ENCODE assay signal across 8 mouse cellular contexts in genomic region chr7:16130956-16131634, GRCm38 (mm10). TPM values are rescaled to one million over a fixed set of nuclear protein-coding genes. Genes with fewer than 3 reads are reported as not detected.
A peak's percentile ranks its signal among the peaks of the same experiment; 100 is the strongest.
DNase-seq lines count a peak whose midpoint lies in the region; ATAC-seq and TF ChIP-seq lines count a peak whose summit lies in the region.

No protein-coding gene starts in this region.

- 31% methylated on average over 13 of the region's 13 CpGs for WGBS in kidney, embryonic 16.5 days
- WGBS in kidney, adult 2 months = 41% methylated on average over 13 of the region's 13 CpGs
- 38% methylated on average over 13 of the region's 13 CpGs for WGBS in hindbrain, embryonic 12.5 days
- 40% methylated on average over 13 of the region's 13 CpGs for WGBS in neural tube, embryonic 12.5 days

- H3K4me3 ChIP-seq in kidney, embryonic 16.5 days (ENCODE audit: low read length) = peak overlapping the region; percentile 64; the same call in 1 of the 2 replicates
- no peak overlapping the region for H3K4me3 ChIP-seq in kidney, adult 2 months (ENCODE audit: insufficient read depth, low read depth, low read length)
- H3K4me3 ChIP-seq in hindbrain, embryonic 12.5 days = peak overlapping the region; percentile 71
- peak overlapping the region; percentile 78 for H3K4me3 ChIP-seq in neural tube, embryonic 12.5 days

- ATAC-seq in kidney, embryonic 16.5 days (ENCODE audit: low FRiP score, low TSS enrichment) = no peak
- no peak for ATAC-seq in hindbrain, embryonic 12.5 days (ENCODE audit: low FRiP score)
- no peak for ATAC-seq in neural tube, embryonic 12.5 days (ENCODE audit: low FRiP score, low read depth)

- H3K9me3 ChIP-seq in kidney, embryonic 16.5 days (ENCODE audit: low read length) = no peaks in the 10 kb centered on the region
- H3K9me3 ChIP-seq in hindbrain, embryonic 12.5 days (replicated peaks) = no peaks in the 10 kb centered on the region
- no peaks in the 10 kb centered on the region for H3K9me3 ChIP-seq in neural tube, embryonic 12.5 days

- no peak for DNase-seq in kidney, adult 2 months
- peak; percentile 44 to 53 for DNase-seq in cerebellum, postnatal 36 days
- DNase-seq in adrenal gland, postnatal 14 days = no peak
- no peak for DNase-seq in adrenal gland, adult 8-10 months
- no peak for DNase-seq in right cerebral cortex, postnatal 4 days

- no peaks in the 10 kb centered on the region for H3K36me3 ChIP-seq in kidney, embryonic 16.5 days (ENCODE audit: insufficient read depth, low read length)
- no peaks in the 10 kb centered on the region for H3K36me3 ChIP-seq in kidney, adult 2 months (ENCODE audit: control insufficient read depth, insufficient read depth, low read length)
- H3K36me3 ChIP-seq in hindbrain, embryonic 12.5 days = no peaks in the 10 kb centered on the region
- 0 out of 2 replicates have a peak, but pooled peaks cover under 1% of the 10 kb centered on the region for H3K36me3 ChIP-seq in neural tube, embryonic 12.5 days

- H3K27ac ChIP-seq in kidney, embryonic 16.5 days (ENCODE audit: low read length) = no peak overlapping the region
- no peak overlapping the region for H3K27ac ChIP-seq in kidney, adult 2 months (ENCODE audit: insufficient read depth, low read depth, low read length)
- peak overlapping the region; percentile 90; the same call in 1 of the 2 replicates for H3K27ac ChIP-seq in hindbrain, embryonic 12.5 days
- H3K27ac ChIP-seq in neural tube, embryonic 12.5 days = peak overlapping the region; percentile 17; the same call in 1 of the 2 replicates

- H3K27me3 ChIP-seq in kidney, embryonic 16.5 days (ENCODE audit: insufficient read depth, low read length) = peaks cover 3% of the 10 kb centered on the region; the same call in 1 of the 2 replicates
- no peaks in the 10 kb centered on the region for H3K27me3 ChIP-seq in kidney, adult 2 months (replicated peaks; ENCODE audit: control insufficient read depth, insufficient read depth, low read length)
- H3K27me3 ChIP-seq in hindbrain, embryonic 12.5 days = no peaks in the 10 kb centered on the region
- H3K27me3 ChIP-seq in neural tube, embryonic 12.5 days (replicated peaks) = no peaks in the 10 kb centered on the region

- H3K4me2 ChIP-seq in kidney, embryonic 16.5 days (replicated peaks; ENCODE audit: low read depth, low read length) = peak overlapping the region; percentile 95
- H3K4me2 ChIP-seq in hindbrain, embryonic 12.5 days (replicated peaks) = peak overlapping the region; percentile 74
- peak overlapping the region; percentile 82 for H3K4me2 ChIP-seq in neural tube, embryonic 12.5 days (replicated peaks)

- peak overlapping the region; percentile 76; the same call in 1 of the 2 replicates for H3K9ac ChIP-seq in kidney, embryonic 16.5 days (replicated peaks; ENCODE audit: low read length)
- H3K9ac ChIP-seq in hindbrain, embryonic 12.5 days = peak overlapping the region; percentile 85
- H3K9ac ChIP-seq in neural tube, embryonic 12.5 days = peak overlapping the region; percentile 91

- peaks cover 26% of the 10 kb centered on the region for H3K4me1 ChIP-seq in kidney, embryonic 16.5 days (ENCODE audit: insufficient read depth, low read length)
- H3K4me1 ChIP-seq in kidney, adult 2 months (ENCODE audit: control insufficient read depth, insufficient read depth, low read length) = no peaks in the 10 kb centered on the region
- H3K4me1 ChIP-seq in hindbrain, embryonic 12.5 days = peaks cover 67% of the 10 kb centered on the region
- H3K4me1 ChIP-seq in neural tube, embryonic 12.5 days = peaks cover 58% of the 10 kb centered on the region

- TF ChIP-seq CTCF in kidney, adult 2 months (conservative IDR thresholded peaks at IDR 0.05; ENCODE audit: insufficient read depth, insufficient read length, low read depth, low read length) = no peak

- no peak for TF ChIP-seq POLR2A in kidney, adult 2 months (IDR thresholded peaks at IDR 0.05; ENCODE audit: low read depth, low read length)

RNA-seq across cellular contexts. Expression of gene Slc8a2, which starts 1.5 kb away (rescaled TPM):
- 0.12 and 0.17 TPM in 2 replicates for polyA plus RNA-seq in kidney, embryonic 16.5 days (2015; fragmentation: Nextera tagmentation; extraction: Ambion mirVana)
- polyA plus RNA-seq in kidney, adult 2 months (2012; rRNA removed) = 0.33 and 0.38 TPM in 2 replicates
- 1.1 and 1.3 TPM in 2 replicates for polyA plus RNA-seq in hindbrain, embryonic 12.5 days (2016; fragmentation: Nextera tagmentation; extraction: Ambion mirVana)
- polyA plus RNA-seq in neural tube, embryonic 12.5 days (2016; fragmentation: Nextera tagmentation; extraction: Ambion mirVana) = 1.2 and 1.8 TPM in 2 replicates
- 3.6 and 4.1 TPM in 2 replicates for total RNA-seq in adrenal gland, postnatal 14 days (2021)
- 1 to 10 TPM; 2.8 to 5.5 (median 4.1) TPM for total RNA-seq in adrenal gland, adult 8-10 months (2022)

RNA-seq across cellular contexts. Expression of gene Kptn, which starts 11.4 kb away (rescaled TPM):
- 33.9 and 36.8 TPM in 2 replicates for polyA plus RNA-seq in kidney, embryonic 16.5 days (2015; fragmentation: Nextera tagmentation; extraction: Ambion mirVana)
- 28.7 and 32.5 TPM in 2 replicates for polyA plus RNA-seq in kidney, adult 2 months (2012; rRNA removed)
- polyA plus RNA-seq in hindbrain, embryonic 12.5 days (2016; fragmentation: Nextera tagmentation; extraction: Ambion mirVana) = 30.9 and 31.5 TPM in 2 replicates
- polyA plus RNA-seq in neural tube, embryonic 12.5 days (2016; fragmentation: Nextera tagmentation; extraction: Ambion mirVana) = 29.6 and 32.9 TPM in 2 replicates
- 22.3 and 24.7 TPM in 2 replicates for total RNA-seq in adrenal gland, postnatal 14 days (2021)
- 10 to 100 TPM; 19.6 to 35.1 (median 30.2) TPM for total RNA-seq in adrenal gland, adult 8-10 months (2022)

RNA-seq across cellular contexts. Expression of gene Napa, which starts 32.8 kb away (rescaled TPM):
- polyA plus RNA-seq in kidney, embryonic 16.5 days (2015; fragmentation: Nextera tagmentation; extraction: Ambion mirVana) = 215 and 220 TPM in 2 replicates
- 177 and 207 TPM in 2 replicates for polyA plus RNA-seq in kidney, adult 2 months (2012; rRNA removed)
- 182 and 191 TPM in 2 replicates for polyA plus RNA-seq in hindbrain, embryonic 12.5 days (2016; fragmentation: Nextera tagmentation; extraction: Ambion mirVana)
- polyA plus RNA-seq in neural tube, embryonic 12.5 days (2016; fragmentation: Nextera tagmentation; extraction: Ambion mirVana) = 186 and 216 TPM in 2 replicates
- 117 and 128 TPM in 2 replicates for total RNA-seq in adrenal gland, postnatal 14 days (2021)
- total RNA-seq in adrenal gland, adult 8-10 months (2022) = 100 to 1,000 TPM; 175 to 194 (median 175) TPM

RNA-seq across cellular contexts. Expression of gene Meis3, which starts 43.8 kb away (rescaled TPM):
- 23.9 and 27.7 TPM in 2 replicates for polyA plus RNA-seq in kidney, embryonic 16.5 days (2015; fragmentation: Nextera tagmentation; extraction: Ambion mirVana)
- polyA plus RNA-seq in kidney, adult 2 months (2012; rRNA removed) = 3.8 and 6.6 TPM in 2 replicates
- 136 and 138 TPM in 2 replicates for polyA plus RNA-seq in hindbrain, embryonic 12.5 days (2016; fragmentation: Nextera tagmentation; extraction: Ambion mirVana)
- polyA plus RNA-seq in neural tube, embryonic 12.5 days (2016; fragmentation: Nextera tagmentation; extraction: Ambion mirVana) = 194 and 205 TPM in 2 replicates
- 9.4 and 16.2 TPM in 2 replicates for total RNA-seq in adrenal gland, postnatal 14 days (2021)
- 10 to 100 TPM; 11.5 to 27.5 (median 19.7) TPM for total RNA-seq in adrenal gland, adult 8-10 months (2022)

Comparison
In these comparisons a context has a peak if more than half of its experiments do, and no peak if none do; other contexts are left out.
1. H3K27ac ChIP-seq: peak in hindbrain, embryonic 12.5 days (single experiment) and neural tube, embryonic 12.5 days (single experiment); none in kidney, embryonic 16.5 days (single experiment) and kidney, adult 2 months (single experiment).
2. DNase-seq: peak in cerebellum, postnatal 36 days (2 of 2); none in kidney, adult 2 months (single experiment), adrenal gland, postnatal 14 days (single experiment), adrenal gland, adult 8-10 months (single experiment) and right cerebral cortex, postnatal 4 days (single experiment).
3. Peak in every context shown above with its lines, with median percentiles within 50 percentile points of each other: H3K4me2 ChIP-seq and H3K9ac ChIP-seq.